Mouse (Mus musculus): Measurements from ENCODE around the gene Ltb4r2.

The Ltb4r2 gene

DNA sequence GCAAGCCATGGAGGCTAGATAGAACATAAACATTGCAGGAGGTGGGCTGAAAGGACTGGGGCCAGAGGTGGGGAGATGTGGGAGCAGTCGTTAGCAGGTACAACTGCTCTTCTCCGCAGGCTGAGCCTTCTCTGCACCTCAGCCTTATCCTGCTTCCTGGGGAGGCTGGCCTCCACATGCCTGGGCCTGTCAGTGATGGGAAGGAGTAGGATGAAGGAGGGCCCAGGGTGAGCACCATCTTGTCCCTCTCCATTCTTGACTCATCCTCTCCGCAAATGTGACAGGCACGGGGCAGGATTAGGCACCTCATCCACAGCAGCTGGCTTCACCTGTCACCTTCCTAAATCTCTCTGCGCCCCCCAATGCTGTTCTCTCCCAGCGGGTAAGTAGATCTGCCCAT lies at the start of gene Ltb4r2:
Gene Ltb4r2 (plus strand): TSS at position 266 of the 400 bp plus-strand sequence.
- DNase-seq (ENCODE audit: low read depth, low spot score) = no peak

DNA sequence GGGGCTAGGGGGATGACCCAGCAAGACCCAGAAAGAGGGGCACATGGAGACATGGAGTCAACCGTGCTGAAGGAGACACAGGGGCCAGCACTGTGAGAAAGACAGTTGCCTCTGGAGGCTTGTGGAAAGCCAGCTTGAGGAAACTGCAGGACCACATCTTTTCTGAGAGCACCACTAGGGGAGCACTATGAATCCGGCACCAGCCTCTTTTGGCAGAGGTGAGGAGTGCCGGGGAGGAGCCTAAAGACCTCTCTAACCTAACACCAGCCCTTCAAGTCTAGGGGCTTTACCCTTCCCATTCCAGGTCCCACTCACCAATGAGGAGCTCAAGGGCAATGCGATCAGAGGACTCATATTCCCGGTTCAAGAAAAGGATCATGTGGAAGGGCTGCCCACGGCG lies 49.4 kb upstream of the Ltb4r2 start:
- DNase-seq (ENCODE audit: low read depth, low spot score) = peak; percentile 63

DNA sequence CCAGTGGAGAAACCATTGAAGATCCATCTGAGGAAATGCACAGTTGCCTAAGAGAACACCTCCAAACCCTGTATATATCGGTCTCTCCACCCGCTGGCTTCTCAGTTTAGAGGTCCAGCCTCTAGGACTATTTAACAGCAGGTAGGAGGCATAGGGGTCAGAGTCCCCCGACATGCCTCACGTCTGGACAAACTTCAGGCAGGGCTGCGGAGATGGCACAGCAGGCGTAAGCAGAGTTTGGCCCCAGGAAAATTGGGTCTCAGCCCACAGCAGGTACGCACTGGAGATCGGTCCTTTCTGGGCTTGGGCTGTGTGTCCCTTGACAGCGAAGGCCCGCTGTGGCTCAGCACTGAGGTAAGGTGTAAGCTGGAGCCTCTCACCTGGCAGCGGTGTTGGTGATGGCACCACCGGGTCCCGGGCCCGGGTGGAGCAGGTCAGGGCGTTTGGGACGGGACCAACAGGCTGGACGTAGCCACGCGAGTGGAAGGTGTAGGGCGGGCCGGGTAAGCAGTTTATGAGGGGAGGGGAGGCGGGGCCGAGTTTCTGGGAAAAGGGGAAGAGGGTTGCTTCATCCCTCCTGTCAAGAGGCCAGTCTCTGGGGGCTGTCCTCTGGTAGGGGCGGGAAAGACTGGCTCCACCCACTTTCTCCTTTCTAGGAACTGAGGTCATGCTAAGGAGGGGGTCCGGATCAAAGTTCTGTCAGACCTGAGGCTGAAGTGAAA lies 48.1 kb upstream of the Ltb4r2 start:
- DNase-seq (ENCODE audit: low read depth, low spot score) = peak; percentile 72

DNA sequence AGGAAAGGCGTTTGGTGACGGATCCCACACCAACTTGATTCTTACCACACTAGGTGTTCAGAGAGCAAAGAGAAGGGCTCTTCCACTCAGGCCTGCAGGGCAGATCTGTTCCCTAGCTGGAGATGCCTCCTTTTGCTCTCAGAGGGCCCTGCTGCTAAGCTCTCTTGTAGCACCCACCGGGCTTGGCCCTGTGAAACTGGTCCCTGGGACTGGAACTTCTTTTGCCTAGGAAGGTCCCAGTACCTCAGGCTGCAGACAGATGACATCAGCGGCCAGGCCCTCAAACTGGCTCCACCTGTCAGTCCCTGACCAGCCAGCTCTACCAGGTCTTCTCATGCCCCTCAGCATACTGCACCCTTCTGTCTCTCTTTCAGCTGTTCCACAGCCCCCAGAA lies 47.5 kb upstream of the Ltb4r2 start, which contains the start of gene Tgm1:
Gene Tgm1 (minus strand): TSS at position 198 of the 394 bp plus-strand sequence.
- DNase-seq (ENCODE audit: low read depth, low spot score) = no peak

DNA sequence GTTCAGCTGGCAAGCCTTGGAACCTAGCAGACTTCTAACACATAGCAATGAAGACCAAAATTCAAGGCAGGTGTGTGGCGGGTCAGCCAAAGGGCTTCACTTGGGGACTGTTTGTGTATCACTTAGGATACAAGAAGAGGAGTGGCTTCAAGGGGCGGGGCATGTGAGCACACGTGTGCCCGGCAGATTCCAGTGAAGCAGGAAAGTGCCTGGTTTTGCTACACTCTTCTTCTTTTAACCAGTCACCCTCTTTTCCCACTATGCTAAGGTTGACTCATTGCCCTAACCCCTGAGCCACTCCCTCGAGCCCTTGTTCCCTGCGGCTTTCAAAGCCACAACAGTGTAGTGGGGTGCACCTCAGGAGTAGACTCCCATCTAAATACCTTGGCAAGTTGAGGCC lies 46.3 kb upstream of the Ltb4r2 start:
- DNase-seq (ENCODE audit: low read depth, low spot score) = peak; percentile 51

DNA sequence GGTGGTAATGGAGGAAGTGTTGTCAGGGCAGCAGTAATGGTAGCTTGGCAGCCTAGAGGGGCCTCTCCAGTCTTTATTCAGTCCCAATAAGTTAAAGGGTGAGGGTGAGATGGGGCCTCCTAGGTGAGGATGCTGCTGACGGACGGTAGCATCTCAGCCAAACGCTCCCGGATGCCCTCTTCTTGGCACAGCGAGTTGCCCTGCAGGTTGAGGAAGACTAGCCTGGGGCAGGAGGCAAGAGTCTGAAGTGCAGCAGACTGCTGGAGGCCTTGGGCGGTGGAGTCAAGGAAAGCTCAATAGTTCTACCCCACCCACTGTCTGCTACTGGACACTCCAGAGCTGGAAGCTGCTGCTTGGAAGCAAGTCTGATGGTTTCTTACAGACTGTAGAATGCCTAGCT lies 45.0 kb upstream of the Ltb4r2 start:
- DNase-seq (ENCODE audit: low read depth, low spot score) = no peak

DNA sequence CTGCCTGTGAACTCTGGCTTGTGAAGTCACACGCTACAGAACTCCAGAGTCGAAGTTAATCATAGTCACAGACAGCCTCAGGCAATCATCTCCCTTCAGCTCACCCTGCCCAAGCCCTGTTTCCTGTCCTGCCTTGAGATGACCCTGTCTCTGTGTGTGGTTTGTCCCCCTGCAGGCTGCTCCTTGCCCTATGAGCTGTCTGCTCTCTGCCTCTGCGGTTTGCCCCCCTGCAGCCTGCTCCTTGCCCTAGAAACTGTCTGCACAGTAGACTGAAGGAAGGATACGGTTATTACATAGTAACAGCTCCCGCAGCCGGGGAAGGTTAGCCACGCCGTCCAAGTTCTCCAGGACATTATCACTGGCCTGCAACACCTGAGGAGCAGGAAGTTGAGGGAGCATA lies 44.3 kb upstream of the Ltb4r2 start:
- DNase-seq (ENCODE audit: low read depth, low spot score) = no peak

DNA sequence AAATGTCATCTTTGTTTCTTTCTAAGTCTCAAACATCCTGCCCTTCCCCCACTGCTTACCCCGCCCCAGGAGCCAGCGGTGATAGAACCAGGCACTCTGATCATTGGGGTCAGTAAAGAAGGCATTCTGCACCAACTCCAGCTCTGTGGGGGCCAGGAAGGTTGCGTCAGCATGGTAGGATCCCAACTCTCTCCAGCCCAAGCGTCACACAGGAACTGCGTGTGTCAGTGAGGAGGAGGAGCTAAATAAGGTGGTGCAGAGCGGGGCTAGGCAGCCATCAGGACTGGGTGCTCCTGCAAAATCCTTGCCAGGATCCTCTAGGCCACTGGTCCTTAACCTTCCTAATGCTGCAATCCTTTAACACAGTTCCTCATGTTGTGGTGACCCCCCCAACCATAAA lies 41.5 kb upstream of the Ltb4r2 start:
- peak; percentile 33 for DNase-seq (ENCODE audit: low read depth, low spot score)

DNA sequence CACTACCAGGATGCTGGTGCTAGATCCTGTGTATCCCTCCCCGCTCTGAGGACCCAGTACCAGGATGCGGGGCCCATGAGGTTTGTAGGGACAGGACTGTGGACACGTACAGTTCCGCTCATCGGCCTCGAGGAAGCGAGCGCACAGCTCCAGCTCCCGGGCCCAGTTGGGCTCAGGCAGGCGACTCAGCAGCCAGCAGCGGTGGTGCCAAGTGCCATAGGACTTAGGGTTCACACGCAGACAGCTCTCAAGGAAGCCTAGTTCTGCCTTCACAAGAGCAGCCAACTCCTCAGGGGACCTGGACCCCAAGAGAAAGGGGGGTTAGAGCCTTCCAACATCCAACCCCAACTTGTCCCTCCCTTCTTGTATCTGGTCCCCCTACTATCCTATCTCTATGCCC lies 40.6 kb upstream of the Ltb4r2 start:
- DNase-seq (ENCODE audit: low read depth, low spot score) = no peak

DNA sequence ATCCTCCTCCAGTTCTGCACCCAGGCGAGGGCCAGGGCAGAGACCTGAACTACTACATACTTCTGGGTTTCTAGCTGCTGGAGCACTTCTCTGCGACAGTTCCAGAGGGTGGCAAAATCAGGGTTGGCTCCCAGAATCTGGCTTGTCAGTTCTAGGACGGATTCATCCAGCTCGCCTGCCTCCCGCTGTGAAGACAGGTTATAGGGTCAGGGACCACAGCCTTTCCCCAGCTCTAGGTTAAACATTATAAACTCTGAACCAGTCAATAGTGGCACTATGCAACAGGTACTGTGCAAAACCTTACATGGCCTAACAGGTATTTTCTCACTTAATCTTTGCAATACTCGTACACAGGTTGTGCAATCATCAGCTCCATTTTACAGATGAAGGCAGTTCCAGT lies 40.2 kb upstream of the Ltb4r2 start:
- DNase-seq (ENCODE audit: low read depth, low spot score) = no peak

DNA sequence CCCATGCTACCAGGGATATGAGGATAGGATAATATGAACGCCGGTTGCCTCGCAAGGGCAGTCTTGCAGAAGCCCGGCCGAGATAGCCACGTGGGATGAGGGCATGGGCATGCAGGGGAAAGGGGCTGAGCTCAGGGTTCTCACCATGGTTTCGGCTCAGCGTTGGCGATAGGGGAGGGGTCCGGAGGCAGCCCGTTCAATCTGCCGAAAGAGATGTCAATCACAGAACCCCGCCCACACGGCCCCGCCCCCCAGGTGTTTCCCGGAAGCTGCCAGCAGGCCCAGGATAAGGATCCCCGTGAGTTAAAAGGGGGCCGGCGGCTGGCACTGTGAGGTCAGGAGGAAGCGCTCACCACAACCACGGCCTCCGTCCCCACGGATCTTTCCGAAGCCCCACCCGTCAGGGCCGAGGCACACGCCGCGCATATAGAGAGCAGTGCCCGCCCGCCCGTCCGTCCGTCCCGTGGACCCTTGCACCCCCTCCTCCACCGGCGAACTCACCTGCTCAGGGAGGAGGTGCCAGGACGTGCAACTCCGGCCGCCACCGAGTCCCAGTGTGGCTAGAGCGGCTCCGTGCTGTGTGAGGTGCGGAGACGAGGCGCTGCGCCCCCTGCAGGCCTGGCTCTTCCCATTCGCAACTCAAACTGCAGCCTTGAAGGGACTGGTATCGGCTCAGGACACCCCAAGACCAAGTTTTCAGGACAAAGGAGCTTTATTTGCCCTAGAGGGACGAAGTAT lies 39.4 kb upstream of the Ltb4r2 start, which contains the start of gene Rabggta:
Gene Rabggta (minus strand): TSS at position 564 of the 738 bp plus-strand sequence.
- DNase-seq (ENCODE audit: low read depth, low spot score) = peak; percentile 98

DNA sequence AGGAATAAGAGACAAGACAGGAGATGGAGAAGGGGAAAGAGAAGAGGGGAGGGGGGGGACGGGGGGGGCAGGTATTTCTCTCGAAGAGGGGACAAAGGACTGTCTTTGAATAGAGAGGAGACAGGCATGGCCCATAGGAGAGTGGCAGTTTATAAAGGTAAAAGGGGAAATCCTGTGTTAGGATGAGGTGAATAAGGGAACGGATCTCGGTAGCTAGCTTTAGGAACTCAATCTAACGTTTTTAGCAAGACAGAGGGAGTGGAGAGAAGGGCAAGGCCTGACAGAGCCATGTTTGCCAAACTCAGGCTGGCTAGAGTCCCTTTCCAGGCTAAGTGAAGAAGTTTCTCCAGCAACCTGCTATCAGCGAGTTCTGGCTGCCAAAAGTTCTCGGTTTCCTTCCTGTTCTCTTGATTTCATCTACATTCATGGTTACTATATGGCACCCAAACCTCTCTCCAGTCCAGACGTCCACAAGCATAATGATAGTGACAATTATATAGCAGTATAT lies 38.7 kb upstream of the Ltb4r2 start:
- no peak for DNase-seq (ENCODE audit: low read depth, low spot score)

DNA sequence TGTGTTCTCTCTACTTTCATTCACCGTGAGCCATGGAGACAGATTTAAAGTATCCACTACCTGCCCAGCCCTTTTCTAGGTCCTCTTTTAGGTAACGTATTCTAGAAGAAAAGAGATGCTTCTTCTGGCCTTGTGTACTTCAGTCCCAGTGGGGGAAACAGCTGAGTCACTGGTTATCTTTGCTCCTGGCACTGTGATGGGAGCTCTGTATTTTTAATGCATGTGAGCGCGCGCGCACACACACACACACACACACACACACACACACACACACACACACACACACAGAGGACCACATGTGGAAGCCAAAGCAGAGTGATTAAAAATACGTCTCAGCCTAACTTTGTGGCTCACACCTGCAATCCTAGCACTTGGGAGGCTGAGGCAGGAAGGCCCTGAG lies 37.8 kb upstream of the Ltb4r2 start:
- DNase-seq (ENCODE audit: low read depth, low spot score) = no peak

DNA sequence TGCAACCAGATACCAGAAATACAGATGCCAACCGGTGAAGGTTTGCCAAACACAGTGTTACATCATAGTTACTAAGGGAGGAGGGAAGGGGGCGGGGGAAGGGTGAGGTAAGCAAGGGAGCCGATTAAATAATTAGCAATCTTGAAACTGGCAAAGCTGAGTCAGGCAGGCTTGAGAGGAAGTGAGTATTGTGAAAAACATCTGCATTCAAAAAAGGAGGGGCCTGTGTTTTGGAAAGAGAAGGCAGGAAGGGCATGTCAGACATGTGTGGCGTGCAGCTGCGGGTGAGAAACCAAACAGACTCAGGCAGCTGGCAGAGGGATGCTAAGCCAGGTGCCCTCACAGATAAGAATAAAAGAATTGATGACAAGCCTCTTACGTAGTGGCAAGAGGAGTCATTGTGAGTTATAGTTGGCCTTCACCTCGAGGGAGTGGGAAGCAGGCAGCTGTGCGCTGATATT lies 36.8 kb upstream of the Ltb4r2 start:
- DNase-seq (ENCODE audit: low read depth, low spot score) = no peak

DNA sequence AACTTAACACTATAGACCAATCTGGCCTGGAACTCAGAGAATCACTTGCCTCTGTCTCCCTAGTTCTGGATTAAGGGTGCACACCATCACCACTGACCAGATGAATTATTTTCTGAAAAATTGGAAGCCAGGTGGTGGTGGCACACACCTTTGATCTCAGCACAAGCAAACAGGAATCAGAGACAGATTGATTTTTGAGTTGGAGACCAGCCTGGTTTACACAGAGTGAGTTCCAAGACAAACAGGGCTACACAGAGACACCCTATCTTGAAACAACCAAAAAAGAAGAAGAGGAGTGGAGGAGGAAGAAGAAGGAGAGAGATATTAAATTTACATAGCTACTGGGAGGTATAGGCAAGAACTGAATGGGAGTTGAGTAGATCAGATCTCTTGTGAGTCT lies 35.0 kb upstream of the Ltb4r2 start:
- DNase-seq (ENCODE audit: low read depth, low spot score) = no peak

DNA sequence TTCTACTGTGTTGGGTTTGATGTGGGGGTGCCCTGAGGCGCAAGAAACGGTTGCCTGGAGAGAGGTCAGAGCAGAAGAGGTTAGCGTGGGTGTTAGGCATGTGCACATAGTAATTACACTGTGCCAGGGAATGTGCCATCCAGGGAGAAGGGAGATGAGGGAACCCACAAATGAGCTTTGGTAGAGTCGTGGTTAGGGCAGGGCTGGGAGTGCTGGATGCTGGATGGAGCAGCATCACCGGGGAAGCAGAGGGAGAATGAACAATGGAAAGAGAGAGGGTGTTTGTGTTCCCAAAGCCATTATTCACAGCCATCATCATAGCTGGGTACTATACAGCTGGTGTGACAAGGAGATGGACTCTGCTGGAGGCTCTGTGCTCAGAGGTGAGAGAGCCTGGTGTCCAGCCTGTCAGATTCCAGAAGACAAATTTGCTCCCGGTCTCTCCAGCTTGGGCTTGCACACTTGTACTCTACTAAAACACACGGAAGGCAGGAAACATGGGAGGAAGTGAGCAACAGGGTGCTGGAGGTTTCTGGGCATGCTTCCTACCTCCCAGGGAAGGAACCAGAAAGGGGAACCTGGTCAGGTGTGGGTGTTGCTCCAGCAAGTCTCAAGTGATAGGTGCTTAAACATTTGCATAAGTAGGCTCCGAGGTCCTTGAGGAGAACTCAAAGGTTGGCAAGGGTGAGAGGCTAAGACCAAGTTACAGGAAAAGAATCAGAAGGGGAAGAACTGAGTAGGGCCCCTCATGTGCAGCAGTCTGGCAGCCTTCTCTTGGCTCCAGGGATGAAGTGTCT lies 33.1 kb upstream of the Ltb4r2 start:
- no peak for DNase-seq (ENCODE audit: low read depth, low spot score)

DNA sequence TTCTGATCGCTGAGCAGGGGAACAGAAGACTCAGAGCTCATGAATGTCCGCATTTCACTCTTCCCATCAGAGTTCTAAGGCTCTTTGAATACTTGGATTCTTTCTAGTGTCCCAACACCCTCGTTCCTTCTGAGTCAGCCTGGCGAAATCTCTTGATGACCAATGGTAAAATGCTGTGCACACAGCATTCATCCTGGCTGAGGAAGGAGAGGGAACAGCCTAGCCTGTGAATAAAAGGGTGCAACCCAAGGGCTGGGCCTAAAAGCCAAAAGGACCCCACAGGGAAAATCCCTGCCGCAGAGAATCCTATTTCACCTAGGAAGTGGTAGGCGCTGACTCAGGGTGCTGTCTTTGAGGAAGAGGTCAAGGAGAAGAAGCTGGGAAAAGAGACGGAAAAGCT lies 31.1 kb upstream of the Ltb4r2 start:
- no peak for DNase-seq (ENCODE audit: low read depth, low spot score)

DNA sequence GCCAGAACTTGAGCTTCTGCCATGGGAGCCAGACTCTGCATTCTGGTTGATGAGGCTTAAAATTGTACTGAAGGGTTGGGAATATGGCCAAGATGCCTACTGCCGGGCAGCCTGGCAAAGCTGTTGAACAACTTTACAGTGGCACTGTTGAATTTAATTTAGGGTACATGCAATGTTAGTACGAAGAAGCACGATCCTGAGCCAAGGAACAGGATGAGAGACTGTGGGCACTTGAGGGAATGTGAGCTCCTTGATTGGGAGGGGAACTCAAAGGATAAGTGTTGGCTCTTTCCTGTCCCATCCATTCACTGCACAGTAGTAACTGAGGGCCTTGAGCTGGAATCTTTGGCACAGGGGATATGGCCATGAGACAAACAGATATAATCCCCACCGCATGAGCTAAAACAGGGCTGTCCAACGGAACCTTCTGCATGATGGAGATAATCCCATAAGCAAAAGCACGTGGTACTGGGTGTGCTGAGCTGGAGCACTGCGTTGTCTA lies 30.6 kb upstream of the Ltb4r2 start:
- DNase-seq (ENCODE audit: low read depth, low spot score) = no peak

DNA sequence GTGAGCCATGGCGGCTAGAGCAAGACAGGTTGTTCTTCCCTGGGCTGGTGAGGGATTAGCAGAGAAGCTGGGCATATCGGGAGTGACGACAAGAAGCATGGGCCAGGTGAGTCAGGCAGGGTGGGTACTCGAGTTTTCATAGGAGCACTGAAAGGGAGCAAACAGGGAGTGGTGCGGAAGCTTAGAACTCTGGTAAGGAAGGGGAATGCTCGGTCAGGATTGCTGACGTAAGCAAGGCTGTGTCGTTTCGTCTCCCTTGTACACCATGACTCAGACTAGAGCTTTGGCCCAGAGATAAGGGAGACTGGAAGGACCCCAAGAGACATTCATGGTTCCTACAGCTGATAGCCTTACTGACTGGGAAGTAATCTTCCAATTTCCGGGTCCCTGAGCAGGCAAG lies 27.3 kb upstream of the Ltb4r2 start:
- DNase-seq (ENCODE audit: low read depth, low spot score) = no peak

DNA sequence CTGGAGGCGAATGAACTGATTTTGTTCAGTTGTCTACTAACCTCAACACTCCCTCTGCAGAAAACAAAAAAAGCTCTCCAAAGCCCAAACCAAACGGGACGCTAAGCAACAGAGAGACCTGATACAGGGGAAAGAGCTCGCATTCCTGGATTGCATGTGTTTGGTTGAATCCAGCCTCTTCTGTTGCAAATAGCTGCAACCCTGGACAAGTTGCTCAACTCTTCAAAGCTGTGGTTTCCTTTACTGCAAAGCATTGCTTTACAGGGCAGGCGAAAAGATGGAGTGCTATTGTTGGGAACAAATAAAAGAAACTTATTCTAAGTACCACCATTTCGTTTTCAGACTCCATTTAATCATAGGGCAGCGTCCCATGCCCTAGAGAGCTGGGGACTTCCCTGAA lies 26.4 kb upstream of the Ltb4r2 start:
- no peak for DNase-seq (ENCODE audit: low read depth, low spot score)

DNA sequence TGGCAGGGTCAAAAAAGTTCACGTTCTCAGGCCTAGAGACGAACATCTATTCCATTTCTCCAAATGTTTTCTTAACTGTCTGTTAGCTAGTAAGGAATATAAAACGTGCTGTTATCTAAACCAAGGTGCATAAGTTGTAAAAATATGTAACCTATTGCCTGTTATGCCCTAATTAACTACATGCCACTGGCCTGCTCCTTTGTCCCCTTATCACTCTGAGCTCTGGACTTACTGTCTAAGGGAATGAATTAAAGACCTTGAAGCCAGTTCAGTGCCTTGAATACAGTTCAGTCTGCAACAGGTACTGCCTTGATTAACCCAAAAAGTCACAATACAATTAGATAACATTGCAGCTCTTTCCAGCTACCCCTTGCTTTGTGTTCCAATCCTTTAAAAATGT lies 25.9 kb upstream of the Ltb4r2 start:
- DNase-seq (ENCODE audit: low read depth, low spot score) = no peak

DNA sequence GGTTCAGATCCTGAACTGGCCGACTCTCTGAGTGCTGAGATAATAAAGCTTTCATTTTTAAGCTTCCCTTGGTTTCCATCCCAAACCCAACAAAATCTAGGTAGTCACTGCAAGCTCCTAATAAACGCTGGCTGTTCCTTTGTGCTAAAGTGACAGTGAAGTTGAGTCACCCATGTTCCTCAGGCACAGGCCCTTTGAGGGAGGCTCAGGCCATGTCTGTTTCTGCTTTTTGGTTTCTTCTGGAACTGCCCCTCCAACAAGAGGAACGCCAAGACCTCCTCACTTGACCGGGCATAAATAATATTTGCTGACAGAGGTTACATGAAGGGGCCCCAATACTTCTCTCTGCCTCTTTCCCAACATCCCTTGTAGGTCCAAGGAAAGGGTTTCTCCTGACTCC lies 25.5 kb upstream of the Ltb4r2 start:
- DNase-seq (ENCODE audit: low read depth, low spot score) = no peak

All from ZHBTc4 (cell line).